8 mouse cellular contexts compared by ENCODE assay signal in the genomic region with DNA sequence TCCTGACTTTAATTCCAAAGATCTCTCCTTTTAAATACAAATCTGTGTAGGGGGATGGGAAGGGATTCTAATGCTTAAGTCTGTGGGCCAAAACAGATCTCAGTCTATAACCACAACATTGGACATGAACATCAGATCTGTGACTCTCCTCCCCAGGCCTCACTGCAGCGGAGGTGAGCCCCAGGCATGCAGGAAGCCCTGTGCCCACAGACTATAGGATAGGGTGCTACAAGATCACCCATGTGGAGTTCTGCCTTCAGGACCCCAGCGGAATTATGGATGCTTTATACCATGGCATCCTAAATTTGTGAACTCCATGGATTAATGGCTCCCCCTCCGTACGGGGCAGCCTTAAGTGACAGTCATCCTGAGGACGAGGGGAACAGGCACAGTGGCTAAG. TPM values are rescaled to one million over a fixed set of nuclear protein-coding genes. Genes with fewer than 3 reads are reported as not detected.
DNase-seq lines count a peak whose midpoint lies in the region; ATAC-seq and TF ChIP-seq lines count a peak whose summit lies in the region.

No protein-coding gene starts in this region.

- no peak for TF ChIP-seq EP300 in CH12.LX (IDR thresholded peaks at IDR 0.05; ENCODE audit: low read length)
- TF ChIP-seq EP300 in liver, embryonic 14.5 days (IDR thresholded peaks at IDR 0.05; ENCODE audit: low read depth): no peak

- dilution Hi-C loops in CH12.LX (cut with MboI; ENCODE audit: extremely low pct_ligation_motif_present, extremely low pct_unique_long_range_greater_than_20kb, low sequenced_read_pairs): no loop called here

- 77% methylated on average over 5 of the region's 5 CpGs for WGBS in forebrain, postnatal 0 days
- 64% methylated on average over 5 of the region's 5 CpGs for WGBS in liver, embryonic 14.5 days (ENCODE audit: insufficient replicate concordance)

- peaks cover 0 to 7% of the 10 kb centered on the region in 2 experiments for H3K36me3 ChIP-seq in CH12.LX (replicated peaks in 1 of 2; ENCODE audit: control insufficient read depth in 1 of 2, insufficient read depth in 1 of 2, low read length in 1 of 2)
- H3K36me3 ChIP-seq in forebrain, postnatal 0 days (ENCODE audit: insufficient read depth): no peaks in the 10 kb centered on the region
- H3K36me3 ChIP-seq in liver, embryonic 14.5 days (replicated peaks; ENCODE audit: control insufficient read depth, insufficient read depth, low read depth): no peaks in the 10 kb centered on the region; the same call in 1 of the 2 replicates

- TF ChIP-seq POLR2A in CH12.LX (IDR thresholded peaks at IDR 0.05; ENCODE audit: low read depth, low read length): no peak

- DNase-seq in cerebellum, adult 9-11 months: peak; percentile 41
- DNase-seq in cerebellum, adult 18-20 months: no peak
- DNase-seq in CH12.LX (ENCODE audit: extremely low read depth): no peak
- DNase-seq in forebrain, postnatal 0 days: no peak
- no peak for DNase-seq in liver, embryonic 14.5 days (ENCODE audit: low read depth in 3 of 3, low spot score in 3 of 3)
- no peak for DNase-seq in B cell, adult 2 months
- no peak for DNase-seq in spleen, postnatal 4 days (ENCODE audit: low spot score in 2 of 2)
- no peak for DNase-seq in ovary, postnatal 14 days (ENCODE audit: low spot score)

- H3K27me3 ChIP-seq in CH12.LX (replicated peaks): no peaks in the 10 kb centered on the region
- H3K27me3 ChIP-seq in forebrain, postnatal 0 days (ENCODE audit: insufficient read depth, low read length): no peaks in the 10 kb centered on the region
- H3K27me3 ChIP-seq in liver, embryonic 14.5 days (ENCODE audit: control insufficient read depth, insufficient read depth, low read length): no peaks in the 10 kb centered on the region

- H3K4me1 ChIP-seq in CH12.LX (ENCODE audit: control insufficient read depth in 1 of 2, insufficient read depth in 2 of 2): peaks cover 21 to 58% of the 10 kb centered on the region in 2 experiments
- H3K4me1 ChIP-seq in forebrain, postnatal 0 days (ENCODE audit: insufficient read depth): peaks cover 23% of the 10 kb centered on the region
- peaks cover 42 to 50% of the 10 kb centered on the region in 2 experiments for H3K4me1 ChIP-seq in liver, embryonic 14.5 days (replicated peaks; ENCODE audit: control insufficient read depth in 2 of 2, insufficient read depth in 2 of 2, low read length in 1 of 2)

- peak overlapping the region; percentile 98 for H3K27ac ChIP-seq in CH12.LX (ENCODE audit: insufficient read depth, low read depth)
- H3K27ac ChIP-seq in forebrain, postnatal 0 days (ENCODE audit: low read depth, low read length): peak overlapping the region; percentile 99
- peak overlapping the region; percentile 13 for H3K27ac ChIP-seq in liver, embryonic 14.5 days

- TF ChIP-seq RAD21 in CH12.LX (IDR thresholded peaks at IDR 0.05; ENCODE audit: low read depth, low read length): no peak

- peak overlapping the region; percentile 44 for H3K9ac ChIP-seq in CH12.LX (ENCODE audit: insufficient read depth, low read depth)
- 0 out of 2 replicates have a peak overlapping the region, but pooled peaks have one; percentile 92 for H3K9ac ChIP-seq in forebrain, postnatal 0 days
- H3K9ac ChIP-seq in liver, embryonic 14.5 days (replicated peaks): no peak overlapping the region

- no peak for TF ChIP-seq CTCF in CH12.LX (conservative IDR thresholded peaks at IDR 0.05 in 1 of 2, IDR thresholded peaks at IDR 0.05 in 1 of 2; ENCODE audit: low read depth in 2 of 2, low read length in 2 of 2)
- TF ChIP-seq CTCF in forebrain, postnatal 0 days (IDR thresholded peaks at IDR 0.05; ENCODE audit: low read depth): no peak
- TF ChIP-seq CTCF in liver, embryonic 14.5 days (IDR thresholded peaks at IDR 0.05; ENCODE audit: low read depth): no peak

- H3K9me3 ChIP-seq in CH12.LX (replicated peaks; ENCODE audit: low read length): no peaks in the 10 kb centered on the region
- no peaks in the 10 kb centered on the region for H3K9me3 ChIP-seq in forebrain, postnatal 0 days (ENCODE audit: low read length)
- no peaks in the 10 kb centered on the region for H3K9me3 ChIP-seq in liver, embryonic 14.5 days (ENCODE audit: control insufficient read depth, low read length)

- ATAC-seq in forebrain, postnatal 0 days: no peak
- no peak for ATAC-seq in liver, embryonic 14.5 days (ENCODE audit: insufficient read depth)

- H3K4me2 ChIP-seq in CH12.LX (ENCODE audit: insufficient read depth, low read depth, poor library complexity, severe bottlenecking): peak overlapping the region; percentile 63
- no peak overlapping the region for H3K4me2 ChIP-seq in forebrain, postnatal 0 days (ENCODE audit: low read depth)
- H3K4me2 ChIP-seq in liver, embryonic 14.5 days (ENCODE audit: low read depth): peak overlapping the region; percentile 89

- H3K79me2 ChIP-seq in CH12.LX (replicated peaks; ENCODE audit: control insufficient read depth, extremely low read depth, insufficient read depth, poor library complexity, severe bottlenecking): peaks cover 16% of the 10 kb centered on the region

- in situ Hi-C loops in CH12.LX (cut with MboI; ENCODE audit: low pct_ligation_motif_present, low pct_unique_long_range_greater_than_20kb, low sequenced_read_pairs): loop anchor here (5.0 to 10.0 kb wide), 3 partner anchors 161 to 328 kb away; no protein-coding TSS in a partner anchor

- no peak overlapping the region for H3K4me3 ChIP-seq in CH12.LX (replicated peaks in 1 of 3; ENCODE audit: low read depth in 2 of 3, low read length in 2 of 3, poor library complexity in 1 of 3)
- no peak overlapping the region for H3K4me3 ChIP-seq in forebrain, postnatal 0 days (ENCODE audit: low read depth, low read length)
- no peak overlapping the region for H3K4me3 ChIP-seq in liver, embryonic 14.5 days (ENCODE audit: insufficient read depth in 1 of 2, low read depth in 2 of 2, low read length in 2 of 2)

TF ChIP-seq in CH12.LX, 34 proteins besides CTCF, POLR2A, EP300 and RAD21:
- TF ChIP-seq SIN3A (IDR thresholded peaks at IDR 0.05; ENCODE audit: low read length) (no peak), ZKSCAN1 (IDR thresholded peaks at IDR 0.05; ENCODE audit: borderline replicate concordance, low read depth, low read length) (no peak), TBP (conservative IDR thresholded peaks at IDR 0.05; ENCODE audit: low read depth, low read length) (no peak), JUN (IDR thresholded peaks at IDR 0.05; ENCODE audit: insufficient read depth, low read depth, low read length) (no peak), POLR2AphosphoS2 (IDR thresholded peaks at IDR 0.05; ENCODE audit: low read depth, low read length) (no peak), SMC3 (IDR thresholded peaks at IDR 0.05; ENCODE audit: low read depth, low read length) (no peak), MYC (IDR thresholded peaks at IDR 0.05; ENCODE audit: low read depth, low read length) (no peak), JUND (conservative IDR thresholded peaks at IDR 0.05; ENCODE audit: low read depth, low read length) (no peak), MAFK (IDR thresholded peaks at IDR 0.05; ENCODE audit: insufficient replicate concordance, low read length) (no peak), KAT2A (IDR thresholded peaks at IDR 0.05; ENCODE audit: insufficient replicate concordance, low read length) (no peak), RCOR1 (conservative IDR thresholded peaks at IDR 0.05; ENCODE audit: low read depth, low read length) (no peak), E2F4 (IDR thresholded peaks at IDR 0.05; ENCODE audit: insufficient replicate concordance, low read depth, low read length) (no peak), GABPA (IDR thresholded peaks at IDR 0.05; ENCODE audit: insufficient replicate concordance, low read depth, low read length) (no peak), ZMIZ1 (IDR thresholded peaks at IDR 0.05; ENCODE audit: low read depth, low read length) (no peak), NRF1 (IDR thresholded peaks at IDR 0.05; ENCODE audit: low read depth, low read length) (no peak), UBTF (IDR thresholded peaks at IDR 0.05; ENCODE audit: low read depth, low read length) (no peak), USF2 (conservative IDR thresholded peaks at IDR 0.05; ENCODE audit: low read depth, low read length) (no peak), IRF4 (IDR thresholded peaks at IDR 0.05; ENCODE audit: low read depth, low read length) (no peak), CHD1 (IDR thresholded peaks at IDR 0.05; ENCODE audit: low read depth, low read length) (no peak)
TF ChIP-seq in CH12.LX: peak in this region for 0.

RNA-seq across cellular contexts. Expression of a gene that starts 2.9 kb away (rescaled TPM):
- 20.2 and 28.6 TPM in 2 replicates for total RNA-seq in CH12.LX (2012; rRNA removed)
- 30.3 and 31.2 TPM in 2 replicates for total RNA-seq in CH12.LX (2014; rRNA removed)
- 17.8 and 19.9 TPM in 2 replicates for polyA plus RNA-seq in CH12.LX (2012; ENCODE audit: insufficient read length, low read depth)
- total RNA-seq in forebrain, postnatal 0 days (2014; rRNA removed): 62.3 and 88.6 TPM in 2 replicates
- 6.8 and 8.4 TPM in 2 replicates for polyA plus RNA-seq in forebrain, postnatal 0 days (2015; fragmentation: Nextera tagmentation; extraction: Ambion mirVana)
- 10.9 and 11.5 TPM in 2 replicates for polyA plus RNA-seq in liver, embryonic 14.5 days (2012; rRNA removed)
- 2.8 and 3.2 TPM in 2 replicates for polyA plus RNA-seq in liver, embryonic 14.5 days (2014; fragmentation: Nextera tagmentation; extraction: Ambion mirVana)

Comparison
In these comparisons a context has a peak if more than half of its experiments do, and no peak if none do; other contexts are left out.
1. H3K27ac ChIP-seq: peak in every context shown above with its lines; median percentile 99 in forebrain, postnatal 0 days; 98 in CH12.LX; 13 in liver, embryonic 14.5 days.